Mouse (Mus musculus) cerebellum, postnatal 10 days (tissue): Measurements from ENCODE around the gene Rbm24.

Experiments used
- DNase-seq, 2 experiments: peaks; one replicate each; pipeline ENCODE4 v3.0.0; 2021; ENCODE audit warnings: mixed read lengths in 2 of 2

Gene Rbm24

DNA sequence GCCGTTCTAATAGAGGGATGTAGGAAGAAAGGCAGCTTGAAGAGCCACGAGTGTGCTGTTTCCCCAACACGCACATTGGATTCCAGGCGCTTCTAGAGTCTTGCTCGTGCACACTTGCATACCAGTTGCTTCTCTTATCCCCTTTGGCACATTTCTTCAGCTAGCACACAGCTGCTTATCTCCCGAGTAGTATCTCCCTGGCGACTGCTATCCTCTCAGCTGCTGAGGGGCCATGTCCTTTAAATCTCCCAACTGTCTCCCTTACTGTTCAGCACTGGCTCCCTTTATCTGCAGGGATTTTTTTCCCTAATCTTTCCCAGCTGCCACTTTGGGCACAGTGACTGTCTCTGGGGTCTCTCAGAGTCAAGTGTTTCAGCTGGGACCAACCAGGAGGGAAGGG is 25.8 kb downstream of the Rbm24 start:
- DNase-seq = no peak

DNA sequence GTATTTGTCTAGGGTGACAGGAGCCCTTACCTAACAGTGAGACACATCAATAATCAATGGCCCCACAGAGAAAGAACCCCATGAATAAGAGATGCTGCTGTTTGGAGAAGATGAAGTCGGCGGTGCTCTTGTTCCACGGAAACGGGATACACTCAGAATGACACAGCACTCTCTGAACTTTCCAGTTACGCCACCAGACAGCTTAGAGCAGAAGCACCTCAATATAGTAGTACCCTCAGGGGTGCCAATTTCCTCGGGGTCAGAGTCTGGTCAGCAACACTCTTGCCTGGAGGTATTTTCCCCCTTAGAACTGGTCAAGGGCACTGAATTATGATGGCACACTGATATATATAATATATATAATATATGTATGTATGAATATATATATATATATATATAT is 27.8 kb downstream of the Rbm24 start:
- no peak for DNase-seq

DNA sequence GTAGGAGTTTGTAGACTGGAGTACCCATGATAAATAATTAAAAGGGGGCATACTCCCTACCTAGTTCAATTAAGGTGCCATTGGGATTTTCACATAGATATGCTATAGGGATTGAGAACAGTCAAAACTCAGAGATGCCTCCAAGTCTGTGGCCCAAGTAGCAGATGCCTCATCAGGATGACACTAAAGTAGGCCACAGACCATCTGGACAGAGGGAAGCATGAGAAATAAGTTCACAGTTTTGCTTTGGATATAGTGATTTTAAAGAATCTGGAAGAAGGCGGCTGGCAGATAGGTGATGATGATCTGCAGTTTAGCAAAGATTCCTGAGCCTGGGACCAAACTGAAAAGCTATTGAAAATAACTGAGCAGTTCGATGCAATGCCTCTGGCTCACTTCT is 30.0 kb downstream of the Rbm24 start:
- no peak for DNase-seq

DNA sequence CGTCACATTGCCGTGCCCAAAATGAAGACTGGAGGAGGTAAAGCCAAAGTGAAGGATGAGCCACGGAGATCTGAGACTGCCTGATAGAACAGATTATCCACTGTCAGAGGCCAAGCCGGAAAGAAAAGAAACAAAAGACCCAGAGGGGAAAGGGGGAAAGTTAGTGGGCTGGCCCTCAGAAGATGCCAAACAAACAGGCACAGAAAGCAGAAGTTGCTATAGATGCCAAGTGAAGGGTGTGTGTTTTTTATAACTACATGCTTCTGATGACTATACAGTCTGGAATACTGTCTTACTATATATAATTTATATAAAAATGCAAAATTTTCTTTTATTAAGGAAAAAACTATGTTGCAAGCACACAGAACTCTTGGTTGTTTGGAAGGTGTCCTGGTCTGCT is 31.7 kb downstream of the Rbm24 start:
- DNase-seq = no peak

DNA sequence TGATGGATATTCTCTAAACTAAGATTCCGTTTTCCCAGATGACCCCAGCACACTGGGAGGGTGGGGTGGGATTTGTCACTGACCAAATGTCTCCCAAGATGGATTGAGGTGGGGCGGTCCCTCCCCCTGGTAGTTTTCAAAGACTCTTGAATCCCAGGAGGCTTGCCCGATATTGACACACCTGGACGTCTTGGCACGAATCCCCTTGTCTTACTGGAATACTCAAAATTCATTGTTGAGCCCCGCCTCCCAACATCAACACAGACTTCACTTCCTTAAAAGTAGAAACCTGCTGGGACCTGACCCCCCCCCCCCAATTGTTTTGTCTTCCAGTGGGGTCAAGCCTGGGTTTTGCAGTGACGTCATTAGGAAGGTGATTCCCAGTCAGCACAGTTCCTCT is 32.4 kb downstream of the Rbm24 start:
- DNase-seq = no peak

DNA sequence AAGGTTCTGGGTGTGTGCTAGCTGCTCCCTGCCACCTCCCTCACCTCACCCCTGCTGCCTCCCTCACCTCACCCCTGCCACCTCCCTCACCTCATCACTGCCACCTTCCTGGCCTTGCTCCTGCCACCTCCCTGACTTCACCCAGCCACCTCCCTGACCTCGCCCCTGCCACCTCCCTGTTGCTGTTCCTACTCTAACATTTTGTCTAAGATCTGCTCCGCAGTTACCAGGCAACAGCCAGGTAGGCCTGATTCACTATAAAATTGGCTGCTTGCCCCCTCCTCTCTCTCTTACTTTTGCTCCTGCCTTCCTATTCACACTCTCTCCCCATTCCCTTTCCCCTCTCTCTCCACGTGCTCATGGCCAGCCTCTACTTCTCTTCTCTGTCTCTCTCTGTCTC is 33.3 kb downstream of the Rbm24 start:
- DNase-seq = no peak

DNA sequence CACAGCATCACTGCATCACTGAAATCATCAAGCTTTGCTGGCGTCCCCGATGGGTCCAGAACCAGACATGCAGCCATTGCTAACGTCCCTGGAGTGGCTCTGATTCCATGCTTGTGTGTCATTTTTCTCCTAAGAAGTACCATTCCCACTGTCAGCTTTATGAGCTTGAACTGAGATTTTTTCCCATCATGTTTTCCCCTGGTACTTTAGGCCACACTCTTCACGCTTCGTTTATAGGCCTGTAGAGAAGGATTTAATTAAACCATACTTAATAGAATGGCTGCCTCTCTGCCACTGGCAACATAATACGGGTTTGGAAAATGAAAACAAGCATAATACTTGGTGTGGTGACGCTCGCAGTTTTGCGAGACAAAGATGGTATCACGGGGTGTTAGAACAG is 41.3 kb downstream of the Rbm24 start:
- DNase-seq = no peak

DNA sequence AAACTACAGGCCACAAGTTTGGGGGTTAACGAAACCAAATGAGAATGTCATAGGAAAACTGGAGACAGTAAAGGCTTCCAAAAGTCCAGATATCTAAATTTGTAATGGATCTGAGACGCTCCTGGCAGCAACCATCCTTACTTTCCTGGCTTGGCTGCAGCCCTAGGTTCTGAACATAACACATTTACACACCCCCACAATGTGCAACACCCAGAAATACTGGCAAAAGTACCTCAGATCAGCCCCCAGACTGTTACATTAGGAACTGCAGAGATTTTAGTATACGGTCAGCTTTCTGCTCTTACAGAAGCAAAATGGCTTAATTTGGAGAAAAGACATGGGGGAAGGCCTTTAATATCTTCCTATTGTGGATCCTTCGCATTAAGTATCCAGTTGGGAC is 44.0 kb downstream of the Rbm24 start:
- no peak for DNase-seq

DNA sequence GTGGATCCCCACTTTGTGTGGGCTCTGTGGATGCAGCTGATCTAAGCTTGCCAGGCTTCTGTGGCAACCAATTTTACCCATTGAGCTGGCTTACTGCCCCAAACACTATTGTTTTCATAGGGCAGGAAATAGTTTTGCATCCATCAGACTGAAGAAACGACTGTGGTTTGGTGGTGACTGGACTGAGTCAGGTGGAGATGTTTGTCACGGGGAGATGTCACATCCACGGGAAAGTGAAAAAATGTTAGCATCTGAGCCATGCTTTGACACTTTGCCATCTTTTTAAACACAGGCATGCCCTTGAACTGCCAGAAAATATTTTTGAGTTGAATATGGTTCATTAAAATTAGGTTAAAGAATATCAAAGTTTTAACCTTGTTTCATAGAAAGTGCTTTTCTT is 45.5 kb downstream of the Rbm24 start:
- DNase-seq = no peak

DNA sequence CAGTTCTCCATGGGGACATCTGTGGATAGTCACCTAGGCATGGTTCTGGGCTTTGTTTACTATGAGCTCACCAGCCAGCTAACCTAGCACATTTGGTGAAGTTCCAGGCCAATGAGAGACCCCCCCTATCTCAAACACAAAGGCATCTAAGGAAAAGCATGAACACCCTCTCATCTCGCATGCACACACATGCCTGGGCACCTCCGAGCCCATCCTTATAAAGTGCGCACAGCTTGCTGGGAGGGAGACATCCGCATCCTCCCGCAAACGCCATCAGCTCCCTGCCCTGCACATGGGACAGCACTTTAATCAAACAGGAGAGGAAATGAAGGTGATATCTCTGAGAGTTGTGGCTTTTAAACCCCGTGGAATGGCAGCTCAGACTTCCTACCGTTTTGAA is 50.0 kb downstream of the Rbm24 start:
- DNase-seq = no peak

DNA sequence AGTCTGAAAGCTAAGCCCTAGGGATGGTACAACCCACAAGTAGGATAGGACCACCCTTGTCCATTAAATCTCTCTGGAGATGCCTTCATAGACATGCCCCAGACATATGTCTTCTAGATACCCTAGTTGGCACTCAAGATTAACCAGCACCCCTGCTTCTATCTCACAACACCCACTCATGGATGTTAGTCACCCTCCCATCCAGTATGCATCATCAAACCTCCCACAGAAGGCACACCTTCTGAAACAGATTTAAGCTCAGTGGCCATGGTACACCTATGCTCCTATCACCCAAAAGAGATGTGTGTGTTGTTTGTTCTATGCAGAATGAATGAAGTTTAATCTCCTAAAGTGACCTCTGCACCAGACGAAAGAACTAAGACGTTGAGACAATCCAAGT is 51.3 kb downstream of the Rbm24 start:
- no peak for DNase-seq
